ENCODE assay signal across 16 mouse cellular contexts in genomic region chr2:171670945-171671547, GRCm38 (mm10).
"Had no signal": no experiment of that assay in that cellular context is flagged by ENCODE, and none has a peak within 500 bp of the region (broad histone marks: within the 10 kb centered on the region; RNA-seq: fewer than 3 reads in every experiment).

No protein-coding gene starts in this region.

- H3K9ac ChIP-seq: neural tube, embryonic 13.5 days; neural tube, embryonic 15.5 days; stomach, embryonic 15.5 days had no signal

- DNase-seq: retina, postnatal 1 day; right cerebral cortex, adult 18-20 months; right cerebral cortex, postnatal 14 days; right cerebral cortex, postnatal 25 days; right cerebral cortex, postnatal 4 days; spleen, adult 18-20 months; thymus, adult 18-20 months; thymus, adult 2 months; thymus, postnatal 14 days; thymus, postnatal 25 days; thymus, postnatal 36 days; thymus, postnatal 4 days had no signal

- H3K27ac ChIP-seq: neural tube, embryonic 13.5 days; neural tube, embryonic 15.5 days; stomach, embryonic 15.5 days; stomach, postnatal 0 days had no signal

- H3K4me1 ChIP-seq: stomach, embryonic 15.5 days had no signal

- H3K4me2 ChIP-seq: neural tube, embryonic 13.5 days; neural tube, embryonic 15.5 days; stomach, embryonic 15.5 days had no signal

- H3K36me3 ChIP-seq: neural tube, embryonic 13.5 days; neural tube, embryonic 15.5 days; stomach, embryonic 15.5 days had no signal

- H3K4me3 ChIP-seq: neural tube, embryonic 13.5 days; neural tube, embryonic 15.5 days; stomach, embryonic 15.5 days had no signal

- H3K9me3 ChIP-seq: neural tube, embryonic 13.5 days; neural tube, embryonic 15.5 days; stomach, embryonic 15.5 days had no signal

- H3K27me3 ChIP-seq: neural tube, embryonic 13.5 days; neural tube, embryonic 15.5 days; stomach, embryonic 15.5 days had no signal
